In the genomic region with DNA sequence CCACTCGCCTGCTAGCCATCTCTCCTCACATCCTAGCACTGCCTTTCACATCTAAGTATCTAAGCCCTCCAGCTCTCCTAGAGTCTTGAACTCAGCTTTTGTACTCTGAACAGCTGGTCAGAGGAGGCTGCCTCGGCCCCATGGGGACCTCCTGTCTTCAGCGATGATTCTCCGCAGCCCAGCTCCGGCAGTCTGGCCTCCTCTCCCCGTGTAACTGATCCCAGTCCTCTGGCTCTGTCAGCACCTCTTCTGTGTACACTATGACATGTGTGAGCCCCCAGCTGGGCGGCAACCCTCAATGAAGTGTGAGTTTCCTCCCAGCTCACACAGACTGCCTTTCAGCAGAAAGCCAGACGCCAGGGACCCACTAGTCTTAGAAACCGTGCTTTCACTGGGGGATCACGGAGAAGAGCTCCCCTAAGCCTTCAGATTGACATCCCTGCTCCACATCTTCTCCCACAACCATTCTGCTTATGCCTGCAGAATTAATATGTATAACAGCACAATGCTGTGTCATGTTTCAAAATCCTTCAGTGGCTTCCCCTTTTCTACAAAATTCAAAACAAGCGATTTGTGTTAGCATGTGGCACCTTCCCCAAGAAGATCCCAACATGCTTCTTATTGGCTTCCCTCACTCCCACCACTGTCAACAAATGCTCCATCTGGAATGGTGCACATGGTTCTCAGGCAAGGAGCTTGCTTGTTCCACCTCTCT, we compare ENCODE assay signal across 8 mouse cellular contexts. TPM values are rescaled to one million over a fixed set of nuclear protein-coding genes. Genes with fewer than 3 reads are reported as not detected.
DNase-seq lines count a peak whose midpoint lies in the region; ATAC-seq and TF ChIP-seq lines count a peak whose summit lies in the region.

No protein-coding gene starts in this region.

- peak overlapping the region; percentile 6; the same call in 1 of the 2 replicates for H3K27ac ChIP-seq in liver, postnatal 0 days (ENCODE audit: low read depth)
- no peak overlapping the region for H3K27ac ChIP-seq in liver, embryonic 11.5 days (ENCODE audit: low read depth, low read length)
- peak overlapping the region; percentile 72 for H3K27ac ChIP-seq in embryonic facial prominence, embryonic 12.5 days
- peak overlapping the region; percentile 75 for H3K27ac ChIP-seq in heart, embryonic 15.5 days
- no peak overlapping the region for H3K27ac ChIP-seq in neural tube, embryonic 11.5 days (ENCODE audit: low read depth, low read length)

- WGBS in liver, postnatal 0 days (ENCODE audit: insufficient replicate concordance), result 52% methylated on average over 11 of the region's 11 CpGs
- WGBS in liver, embryonic 11.5 days, result 57% methylated on average over 11 of the region's 11 CpGs
- 28% methylated on average over 11 of the region's 11 CpGs for WGBS in embryonic facial prominence, embryonic 12.5 days
- WGBS in heart, embryonic 15.5 days, result 23% methylated on average over 11 of the region's 11 CpGs
- 52% methylated on average over 11 of the region's 11 CpGs for WGBS in neural tube, embryonic 11.5 days

- TF ChIP-seq EP300 in liver, postnatal 0 days (IDR thresholded peaks at IDR 0.05; ENCODE audit: low read depth), result no peak

- no peak for DNase-seq in liver, postnatal 0 days
- no peak for DNase-seq in liver, embryonic 11.5 days (ENCODE audit: low spot score)
- DNase-seq in neural tube, embryonic 11.5 days (ENCODE audit: low spot score), result peak; percentile 46
- DNase-seq in adipocyte (ENCODE audit: low spot score), result no peak
- DNase-seq in cerebellum, adult 9-11 months, result no peak

- H3K9me3 ChIP-seq in liver, postnatal 0 days (ENCODE audit: low read length), result no peaks in the 10 kb centered on the region
- no peaks in the 10 kb centered on the region for H3K9me3 ChIP-seq in liver, embryonic 11.5 days (ENCODE audit: control insufficient read depth, low read length)
- H3K9me3 ChIP-seq in embryonic facial prominence, embryonic 12.5 days, result no peaks in the 10 kb centered on the region
- no peaks in the 10 kb centered on the region for H3K9me3 ChIP-seq in heart, embryonic 15.5 days (replicated peaks)
- no peaks in the 10 kb centered on the region for H3K9me3 ChIP-seq in neural tube, embryonic 11.5 days (ENCODE audit: control insufficient read depth, low read length)

- H3K4me3 ChIP-seq in liver, postnatal 0 days (ENCODE audit: low read depth, low read length), result no peak overlapping the region
- H3K4me3 ChIP-seq in liver, embryonic 11.5 days (ENCODE audit: low read depth, low read length), result no peak overlapping the region
- no peak overlapping the region for H3K4me3 ChIP-seq in embryonic facial prominence, embryonic 12.5 days
- H3K4me3 ChIP-seq in heart, embryonic 15.5 days, result no peak overlapping the region
- H3K4me3 ChIP-seq in neural tube, embryonic 11.5 days (ENCODE audit: low read depth, low read length), result no peak overlapping the region

- no peaks in the 10 kb centered on the region for H3K27me3 ChIP-seq in liver, postnatal 0 days (ENCODE audit: insufficient read depth, low read length)
- H3K27me3 ChIP-seq in liver, embryonic 11.5 days (replicated peaks; ENCODE audit: control insufficient read depth, insufficient read depth, low read length), result no peaks in the 10 kb centered on the region
- no peaks in the 10 kb centered on the region for H3K27me3 ChIP-seq in embryonic facial prominence, embryonic 12.5 days
- no peaks in the 10 kb centered on the region for H3K27me3 ChIP-seq in heart, embryonic 15.5 days
- no peaks in the 10 kb centered on the region for H3K27me3 ChIP-seq in neural tube, embryonic 11.5 days (ENCODE audit: control insufficient read depth, insufficient read depth, low read length)

- H3K4me1 ChIP-seq in liver, postnatal 0 days (ENCODE audit: insufficient read depth), result peaks cover 8% of the 10 kb centered on the region; the same call in 1 of the 2 replicates
- H3K4me1 ChIP-seq in liver, embryonic 11.5 days (replicated peaks; ENCODE audit: control insufficient read depth, insufficient read depth, low read length), result no peaks in the 10 kb centered on the region; the same call in 1 of the 2 replicates
- H3K4me1 ChIP-seq in embryonic facial prominence, embryonic 12.5 days, result peaks cover 35% of the 10 kb centered on the region
- H3K4me1 ChIP-seq in heart, embryonic 15.5 days (replicated peaks), result peaks cover 36% of the 10 kb centered on the region
- H3K4me1 ChIP-seq in neural tube, embryonic 11.5 days (ENCODE audit: control insufficient read depth, insufficient read depth, low read length), result no peaks in the 10 kb centered on the region; the same call in 1 of the 2 replicates

- no peaks in the 10 kb centered on the region for H3K36me3 ChIP-seq in liver, postnatal 0 days (replicated peaks; ENCODE audit: insufficient read depth, low read length)
- no peaks in the 10 kb centered on the region for H3K36me3 ChIP-seq in liver, embryonic 11.5 days (ENCODE audit: control insufficient read depth, insufficient read depth, low read length)
- no peaks in the 10 kb centered on the region for H3K36me3 ChIP-seq in embryonic facial prominence, embryonic 12.5 days
- no peaks in the 10 kb centered on the region for H3K36me3 ChIP-seq in heart, embryonic 15.5 days
- no peaks in the 10 kb centered on the region for H3K36me3 ChIP-seq in neural tube, embryonic 11.5 days (ENCODE audit: control insufficient read depth, insufficient read depth, low read length)

- H3K4me2 ChIP-seq in liver, postnatal 0 days (ENCODE audit: low read depth, low read length), result no peak overlapping the region
- H3K4me2 ChIP-seq in liver, embryonic 11.5 days, result no peak overlapping the region
- H3K4me2 ChIP-seq in embryonic facial prominence, embryonic 12.5 days (replicated peaks), result no peak overlapping the region
- peak overlapping the region; percentile 39 for H3K4me2 ChIP-seq in heart, embryonic 15.5 days
- no peak overlapping the region for H3K4me2 ChIP-seq in neural tube, embryonic 11.5 days (ENCODE audit: low read depth)

- no peak overlapping the region; the same call in 1 of the 2 replicates for H3K9ac ChIP-seq in liver, postnatal 0 days (replicated peaks)
- no peak overlapping the region for H3K9ac ChIP-seq in liver, embryonic 11.5 days (ENCODE audit: low read depth, low read length)
- no peak overlapping the region for H3K9ac ChIP-seq in embryonic facial prominence, embryonic 12.5 days
- peak overlapping the region; percentile 41; the same call in 1 of the 2 replicates for H3K9ac ChIP-seq in heart, embryonic 15.5 days
- no peak overlapping the region for H3K9ac ChIP-seq in neural tube, embryonic 11.5 days (ENCODE audit: low read length)

- no peak for ATAC-seq in liver, postnatal 0 days
- ATAC-seq in liver, embryonic 11.5 days (replicated peaks; ENCODE audit: low FRiP score), result no peak
- ATAC-seq in embryonic facial prominence, embryonic 12.5 days (ENCODE audit: insufficient number of reproducible peaks, insufficient read depth, low FRiP score, low TSS enrichment), result peak; percentile 77; the same call in 1 of the 2 replicates
- ATAC-seq in heart, embryonic 15.5 days (replicated peaks; ENCODE audit: insufficient number of reproducible peaks, insufficient read depth, low FRiP score, low read depth), result peak; percentile 85
- no peak for ATAC-seq in neural tube, embryonic 11.5 days (ENCODE audit: insufficient read depth, low FRiP score, low TSS enrichment)
- ATAC-seq in inflammation-experienced regulatory T-cells, adult 6 months, result no peak

- no peak for TF ChIP-seq CTCF in liver, postnatal 0 days (IDR thresholded peaks at IDR 0.05; ENCODE audit: low read depth)

RNA-seq across cellular contexts. Expression of gene Emsy, which starts 15.8 kb away (rescaled TPM):
- polyA plus RNA-seq in liver, postnatal 0 days (2015; fragmentation: Nextera tagmentation; extraction: Ambion mirVana), result 3.4 and 3.7 TPM in 2 replicates
- 26.2 and 27.8 TPM in 2 replicates for polyA plus RNA-seq in liver, embryonic 11.5 days (2014; fragmentation: Nextera tagmentation; extraction: Ambion mirVana)
- 32.6 and 35.2 TPM in 2 replicates for polyA plus RNA-seq in embryonic facial prominence, embryonic 12.5 days (2016; fragmentation: Nextera tagmentation; extraction: Ambion mirVana)
- polyA plus RNA-seq in heart, embryonic 15.5 days (2015; fragmentation: Nextera tagmentation; extraction: Ambion mirVana), result 20.2 and 23.1 TPM in 2 replicates
- 60.2 and 63.7 TPM in 2 replicates for polyA plus RNA-seq in neural tube, embryonic 11.5 days (2014; fragmentation: Nextera tagmentation; extraction: Ambion mirVana)
- 10 to 100 TPM; 59.5 to 72.4 (median 63.1) TPM for polyA plus RNA-seq in inflammation-experienced regulatory T-cells, adult 6 months (2017; shearing (Covaris generic))

RNA-seq across cellular contexts. Expression of gene Thap12, which starts 30.5 kb away (rescaled TPM):
- 14.0 and 15.7 TPM in 2 replicates for polyA plus RNA-seq in liver, postnatal 0 days (2015; fragmentation: Nextera tagmentation; extraction: Ambion mirVana)
- 42.3 and 45.6 TPM in 2 replicates for polyA plus RNA-seq in liver, embryonic 11.5 days (2014; fragmentation: Nextera tagmentation; extraction: Ambion mirVana)
- polyA plus RNA-seq in embryonic facial prominence, embryonic 12.5 days (2016; fragmentation: Nextera tagmentation; extraction: Ambion mirVana), result 77.9 and 89.2 TPM in 2 replicates
- polyA plus RNA-seq in heart, embryonic 15.5 days (2015; fragmentation: Nextera tagmentation; extraction: Ambion mirVana), result 35.6 and 37.4 TPM in 2 replicates
- polyA plus RNA-seq in neural tube, embryonic 11.5 days (2014; fragmentation: Nextera tagmentation; extraction: Ambion mirVana), result 83.3 and 85.9 TPM in 2 replicates
- polyA plus RNA-seq in inflammation-experienced regulatory T-cells, adult 6 months (2017; shearing (Covaris generic)), result 10 to 100 TPM; 13.2 to 14.9 (median 13.9) TPM

Comparison
In these comparisons a context has a peak if more than half of its experiments do, and no peak if none do; other contexts are left out.
1. H3K27ac ChIP-seq: peak in liver, postnatal 0 days (single experiment), embryonic facial prominence, embryonic 12.5 days (single experiment) and heart, embryonic 15.5 days (single experiment); none in liver, embryonic 11.5 days (single experiment) and neural tube, embryonic 11.5 days (single experiment).
2. ATAC-seq: peak in embryonic facial prominence, embryonic 12.5 days (single experiment) and heart, embryonic 15.5 days (single experiment); none in liver, postnatal 0 days (single experiment), liver, embryonic 11.5 days (single experiment), neural tube, embryonic 11.5 days (single experiment) and inflammation-experienced regulatory T-cells, adult 6 months (single experiment).